Mouse (Mus musculus) embryonic facial prominence, embryonic 10.5 days (tissue): Measurements from ENCODE around the gene Slc25a28. TPM values are rescaled to one million over a fixed set of nuclear protein-coding genes. Genes with fewer than 3 reads are reported as not detected.

ENCODE experiments used
- DNase-seq: peaks from one replicate; pipeline ENCODE4 v3.0.0-alpha.2; 2017; ENCODE audit warnings: low spot score
- H3K27ac ChIP-seq: fragments of 300-500 bp; sonication (generic); replicated peaks from 2 replicates; pipeline ENCODE4 v1.5.1; 2016; ENCODE audit warnings: mild to moderate bottlenecking
- H3K27me3 ChIP-seq: fragments of 300-500 bp; sonication (generic); replicated peaks from 2 replicates; pipeline ENCODE4 v1.6.1; 2016; ENCODE audit warnings: low read depth, mild to moderate bottlenecking; ENCODE audit not compliant: poor library complexity, severe bottlenecking
- H3K36me3 ChIP-seq: fragments of 300-500 bp; sonication (generic); replicated peaks from 2 replicates; pipeline ENCODE4 v1.6.1; 2016; ENCODE audit warnings: mild to moderate bottlenecking, moderate library complexity
- H3K4me1 ChIP-seq: fragments of 300-500 bp; sonication (generic); 2 replicates; pipeline ENCODE4 v1.6.1; 2016
- H3K4me3 ChIP-seq: fragments of 300-500 bp; sonication (generic); 2 replicates; pipeline ENCODE4 v1.5.1; 2016; ENCODE audit warnings: mild to moderate bottlenecking, moderate library complexity
- H3K9me3 ChIP-seq: fragments of 300-500 bp; sonication (generic); 2 replicates; pipeline ENCODE4 v1.6.1; 2016; ENCODE audit warnings: mild to moderate bottlenecking
- WGBS: fragments of 180-500 bp; shearing (Covaris S2); methylation state at CpG from one replicate; pipeline ENCODE4 v1.1.7; 2016; 5-methylcytosine and 5-hydroxymethylcytosine counted together
- polyA plus RNA-seq: library from polyadenylated mRNA; unstranded; fragments of >200 nt; fragmentation: Nextera tagmentation; extraction: Ambion mirVana; gene quantifications from 2 replicates; pipeline ENCODE4 v1.2.1, GENCODE M21; 2016

Slc25a28 gene
- polyA plus RNA-seq, 1 experiment from 2014 or later, result 10.9 TPM

GRCm38 (mm10) chr19:43671054-43671453 is 3.6 kb downstream of the Slc25a28 start:
- H3K36me3 ChIP-seq, result peaks cover 8% of the 10 kb centered on the region; the same call in 1 of the 2 replicates
- H3K27ac ChIP-seq, result no peak overlapping the region
- peaks cover 18% of the 10 kb centered on the region for H3K4me1 ChIP-seq
- no peak for DNase-seq
- 85% methylated on average over 7 of the region's 7 CpGs for WGBS
- no peak overlapping the region for H3K4me3 ChIP-seq
- H3K27me3 ChIP-seq, result 0 out of 2 replicates have a peak, but pooled peaks cover 4% of the 10 kb centered on the region
- H3K9me3 ChIP-seq, result no peaks in the 10 kb centered on the region

- H3K9me3 ChIP-seq, result no peaks in the 10 kb centered on the region
- WGBS, result 76% methylated on average over 8 of the region's 8 CpGs
- H3K4me1 ChIP-seq, result peaks cover 13% of the 10 kb centered on the region
- 0 out of 2 replicates have a peak, but pooled peaks cover 4% of the 10 kb centered on the region for H3K27me3 ChIP-seq
- DNase-seq, result no peak
- no peak overlapping the region for H3K4me3 ChIP-seq
- H3K27ac ChIP-seq, result no peak overlapping the region
- H3K36me3 ChIP-seq, result peaks cover 13% of the 10 kb centered on the region
Observed at GRCm38 (mm10) chr19:43669136-43669759, 5.4 kb downstream of the Slc25a28 start.

- no peak for DNase-seq
- Histone ChIP-seq H3K4me3 (no peak overlapping the region), H3K4me1 (peaks cover under 1% of the 10 kb centered on the region), H3K27me3 (no peaks in the 10 kb centered on the region), H3K36me3 (peaks cover 26% of the 10 kb centered on the region), H3K27ac (no peak overlapping the region), H3K9me3 (no peaks in the 10 kb centered on the region)
- 73% methylated on average over 4 of the region's 4 CpGs for WGBS
Observed at GRCm38 (mm10) chr19:43667430-43667809, 7.3 kb downstream of the Slc25a28 start.

- no peak overlapping the region for H3K4me3 ChIP-seq
- H3K27ac ChIP-seq, result no peak overlapping the region
- no peaks in the 10 kb centered on the region for H3K27me3 ChIP-seq
- H3K9me3 ChIP-seq, result no peaks in the 10 kb centered on the region
- peaks cover 6% of the 10 kb centered on the region for H3K4me1 ChIP-seq
- 90% methylated on average over 22 of the region's 22 CpGs for WGBS
- H3K36me3 ChIP-seq, result peaks cover 26% of the 10 kb centered on the region
- DNase-seq, result no peak
Observed at GRCm38 (mm10) chr19:43666661-43667429, 7.8 kb downstream of the Slc25a28 start.

GRCm38 (mm10) chr19:43665441-43666048 is 9.1 kb downstream of the Slc25a28 start:
- Histone ChIP-seq H3K9me3 (no peaks in the 10 kb centered on the region), H3K27ac (no peak overlapping the region), H3K4me1 (peaks cover 6% of the 10 kb centered on the region), H3K4me3 (no peak overlapping the region), H3K27me3 (no peaks in the 10 kb centered on the region), H3K36me3 (peaks cover 26% of the 10 kb centered on the region)
- WGBS, result 53% methylated on average over 12 of the region's 12 CpGs
- DNase-seq, result peak; percentile 54

GRCm38 (mm10) chr19:43663471-43663870 is 11.2 kb downstream of the Slc25a28 start:
- H3K9me3 ChIP-seq, result no peaks in the 10 kb centered on the region
- peaks cover 26% of the 10 kb centered on the region for H3K36me3 ChIP-seq
- WGBS, result 86% methylated on average over 8 of the region's 8 CpGs
- H3K27me3 ChIP-seq, result no peaks in the 10 kb centered on the region
- peaks cover 6% of the 10 kb centered on the region for H3K4me1 ChIP-seq
- no peak for DNase-seq
- no peak overlapping the region for H3K4me3 ChIP-seq
- no peak overlapping the region for H3K27ac ChIP-seq

- no peaks in the 10 kb centered on the region for H3K9me3 ChIP-seq
- H3K27ac ChIP-seq, result no peak overlapping the region
- H3K27me3 ChIP-seq, result no peaks in the 10 kb centered on the region
- peaks cover 26% of the 10 kb centered on the region for H3K36me3 ChIP-seq
- DNase-seq, result peak; percentile 61
- no peak overlapping the region for H3K4me3 ChIP-seq
- WGBS, result 35% methylated on average over 19 of the region's 19 CpGs
- H3K4me1 ChIP-seq, result peaks cover 6% of the 10 kb centered on the region
Observed at GRCm38 (mm10) chr19:43662176-43662967, 12.3 kb downstream of the Slc25a28 start.

- H3K36me3 ChIP-seq, result peaks cover 18% of the 10 kb centered on the region
- DNase-seq, result no peak
- H3K27ac ChIP-seq, result no peak overlapping the region
- no peaks in the 10 kb centered on the region for H3K27me3 ChIP-seq
- WGBS, result 88% methylated on average over 9 of the region's 9 CpGs
- H3K4me3 ChIP-seq, result no peak overlapping the region
- H3K9me3 ChIP-seq, result no peaks in the 10 kb centered on the region
- peaks cover 6% of the 10 kb centered on the region for H3K4me1 ChIP-seq
Observed at GRCm38 (mm10) chr19:43660774-43661173, 13.9 kb downstream of the Slc25a28 start.

- Histone ChIP-seq H3K9me3 (no peaks in the 10 kb centered on the region), H3K36me3 (peaks cover 18% of the 10 kb centered on the region), H3K27me3 (peaks cover 6% of the 10 kb centered on the region), H3K4me1 (peaks cover 6% of the 10 kb centered on the region), H3K4me3 (no peak overlapping the region), H3K27ac (no peak overlapping the region)
- WGBS, result 86% methylated on average over 6 of the region's 6 CpGs
- no peak for DNase-seq
Observed at GRCm38 (mm10) chr19:43659632-43660031, 15.0 kb downstream of the Slc25a28 start.

- no peaks in the 10 kb centered on the region for H3K4me1 ChIP-seq
- peaks cover 27% of the 10 kb centered on the region for H3K27me3 ChIP-seq
- DNase-seq, result peak; percentile 79
- H3K36me3 ChIP-seq, result no peaks in the 10 kb centered on the region
- WGBS, result 43% methylated on average over 11 of the region's 11 CpGs
- no peaks in the 10 kb centered on the region for H3K9me3 ChIP-seq
- H3K27ac ChIP-seq, result no peak overlapping the region
- no peak overlapping the region for H3K4me3 ChIP-seq
Observed at GRCm38 (mm10) chr19:43655735-43656492, 18.8 kb downstream of the Slc25a28 start.

GRCm38 (mm10) chr19:43651241-43651785 is 23.4 kb downstream of the Slc25a28 start:
- Histone ChIP-seq H3K4me1 (peaks cover 1% of the 10 kb centered on the region; the same call in 1 of the 2 replicates), H3K9me3 (no peaks in the 10 kb centered on the region), H3K36me3 (no peaks in the 10 kb centered on the region), H3K4me3 (no peak overlapping the region), H3K27ac (no peak overlapping the region), H3K27me3 (peaks cover 29% of the 10 kb centered on the region)
- DNase-seq, result no peak
- WGBS, result 66% methylated on average over 8 of the region's 8 CpGs
